Mouse (Mus musculus) embryonic facial prominence, embryonic 10.5 days (tissue): Measurements from ENCODE around the gene 4930404N11Rik. TPM values are rescaled to one million over a fixed set of nuclear protein-coding genes. Genes with fewer than 3 reads are reported as not detected.
A peak's percentile ranks its signal among the peaks of the same experiment; 100 is the strongest.

Experiments used
- DNase-seq: peaks from one replicate; pipeline ENCODE4 v3.0.0-alpha.2; 2017; ENCODE audit warnings: low spot score
- H3K27ac ChIP-seq: fragments of 300-500 bp; sonication (generic); replicated peaks from 2 replicates; pipeline ENCODE4 v1.5.1; 2016; ENCODE audit warnings: mild to moderate bottlenecking
- H3K27me3 ChIP-seq: fragments of 300-500 bp; sonication (generic); replicated peaks from 2 replicates; pipeline ENCODE4 v1.6.1; 2016; ENCODE audit warnings: low read depth, mild to moderate bottlenecking; ENCODE audit not compliant: poor library complexity, severe bottlenecking
- H3K36me3 ChIP-seq: fragments of 300-500 bp; sonication (generic); replicated peaks from 2 replicates; pipeline ENCODE4 v1.6.1; 2016; ENCODE audit warnings: mild to moderate bottlenecking, moderate library complexity
- H3K4me1 ChIP-seq: fragments of 300-500 bp; sonication (generic); 2 replicates; pipeline ENCODE4 v1.6.1; 2016
- H3K4me3 ChIP-seq: fragments of 300-500 bp; sonication (generic); 2 replicates; pipeline ENCODE4 v1.5.1; 2016; ENCODE audit warnings: mild to moderate bottlenecking, moderate library complexity
- H3K9me3 ChIP-seq: fragments of 300-500 bp; sonication (generic); 2 replicates; pipeline ENCODE4 v1.6.1; 2016; ENCODE audit warnings: mild to moderate bottlenecking
- WGBS: fragments of 180-500 bp; shearing (Covaris S2); methylation state at CpG from one replicate; pipeline ENCODE4 v1.1.7; 2016; 5-methylcytosine and 5-hydroxymethylcytosine counted together
- polyA plus RNA-seq: library from polyadenylated mRNA; unstranded; fragments of >200 nt; fragmentation: Nextera tagmentation; extraction: Ambion mirVana; gene quantifications from 2 replicates; pipeline ENCODE4 v1.2.1, GENCODE M21; 2016

The 4930404N11Rik gene
- polyA plus RNA-seq, 1 experiment from 2014 or later = 0.76 TPM

GRCm38 (mm10) chr10:81399798-81400308, 34.2 kb upstream of the 4930404N11Rik start:
- H3K36me3 ChIP-seq = peaks cover 20% of the 10 kb centered on the region
- peak overlapping the region; percentile 92 for H3K27ac ChIP-seq
- no peaks in the 10 kb centered on the region for H3K9me3 ChIP-seq
- DNase-seq = no peak
- peak overlapping the region; percentile 42 for H3K4me3 ChIP-seq
- 82% methylated on average over 18 of the region's 18 CpGs for WGBS
- peaks cover 66% of the 10 kb centered on the region for H3K4me1 ChIP-seq
- peaks cover 78% of the 10 kb centered on the region for H3K27me3 ChIP-seq

GRCm38 (mm10) chr10:81399296-81399695, 33.7 kb upstream of the 4930404N11Rik start:
- no peak for DNase-seq
- Histone ChIP-seq H3K4me3 (no peak overlapping the region), H3K27ac (peak overlapping the region; percentile 92), H3K4me1 (peaks cover 61% of the 10 kb centered on the region), H3K36me3 (peaks cover 15% of the 10 kb centered on the region), H3K27me3 (peaks cover 72% of the 10 kb centered on the region), H3K9me3 (no peaks in the 10 kb centered on the region)
- 54% methylated on average over 5 of the region's 5 CpGs for WGBS

- Histone ChIP-seq H3K36me3 (peaks cover 17% of the 10 kb centered on the region), H3K4me1 (peaks cover 54% of the 10 kb centered on the region), H3K27me3 (peaks cover 55% of the 10 kb centered on the region), H3K27ac (no peak overlapping the region), H3K9me3 (no peaks in the 10 kb centered on the region), H3K4me3 (no peak overlapping the region)
- DNase-seq = no peak
- 59% methylated on average over 5 of the region's 5 CpGs for whole genome bisulfite sequencing
These were observed 31.1 kb upstream of the 4930404N11Rik start for GRCm38 (mm10) chr10:81396749-81397148.

GRCm38 (mm10) chr10:81395865-81396264, 30.2 kb upstream of the 4930404N11Rik start:
- WGBS = 90% methylated on average over 4 of the region's 4 CpGs
- H3K4me1 ChIP-seq = peaks cover 46% of the 10 kb centered on the region
- no peaks in the 10 kb centered on the region for H3K9me3 ChIP-seq
- H3K27ac ChIP-seq = no peak overlapping the region; the same call in 1 of the 2 replicates
- H3K36me3 ChIP-seq = peaks cover 23% of the 10 kb centered on the region
- H3K4me3 ChIP-seq = no peak overlapping the region
- DNase-seq = no peak
- H3K27me3 ChIP-seq = peaks cover 46% of the 10 kb centered on the region

- H3K9me3 ChIP-seq = no peaks in the 10 kb centered on the region
- H3K27me3 ChIP-seq = peaks cover 39% of the 10 kb centered on the region
- peak; percentile 82 for DNase-seq
- H3K27ac ChIP-seq = no peak overlapping the region
- WGBS = 14% methylated on average over 5 of the region's 5 CpGs
- peaks cover 25% of the 10 kb centered on the region for H3K36me3 ChIP-seq
- peaks cover 38% of the 10 kb centered on the region for H3K4me1 ChIP-seq
- H3K4me3 ChIP-seq = no peak overlapping the region
These were observed 29.5 kb upstream of the 4930404N11Rik start for GRCm38 (mm10) chr10:81395127-81395526.

GRCm38 (mm10) chr10:81393456-81394063, 27.9 kb upstream of the 4930404N11Rik start:
- Histone ChIP-seq H3K4me3 (peak overlapping the region; percentile 53), H3K27me3 (peaks cover 28% of the 10 kb centered on the region), H3K9me3 (no peaks in the 10 kb centered on the region), H3K27ac (peak overlapping the region; percentile 68), H3K36me3 (peaks cover 20% of the 10 kb centered on the region), H3K4me1 (peaks cover 39% of the 10 kb centered on the region)
- no peak for DNase-seq
- WGBS = 5% methylated on average over 19 of the region's 19 CpGs

- Histone ChIP-seq H3K36me3 (peaks cover 28% of the 10 kb centered on the region), H3K27me3 (peaks cover 21% of the 10 kb centered on the region), H3K27ac (peak within 1 kb of the TSS; percentile 68), H3K4me3 (peak within 1 kb of the TSS; percentile 53), H3K9me3 (no peaks in the 10 kb centered on the region), H3K4me1 (peaks cover 39% of the 10 kb centered on the region)
- 64% methylated on average over 14 of the region's 14 CpGs for WGBS
- no peak for DNase-seq
These were observed 27.2 kb upstream of the 4930404N11Rik start, which contains the start of gene Smim24 for GRCm38 (mm10) chr10:81392781-81393185. TSS of gene Smim24 (plus strand) at chr10:81393051.

- 94% methylated on average over 6 of the region's 6 CpGs for WGBS
- peak overlapping the region; percentile 2; the same call in 1 of the 2 replicates for H3K4me3 ChIP-seq
These were observed 26.7 kb upstream of the 4930404N11Rik start for GRCm38 (mm10) chr10:81392270-81392669.

GRCm38 (mm10) chr10:81390678-81390965, 25.0 kb upstream of the 4930404N11Rik start:
- no peak overlapping the region for H3K27ac ChIP-seq

More at GRCm38 (mm10) chr10:81392270-81392669, 26.7 kb upstream of the 4930404N11Rik start:
- DNase-seq = no peak
- H3K4me1 ChIP-seq = peaks cover 36% of the 10 kb centered on the region
- no peaks in the 10 kb centered on the region for H3K9me3 ChIP-seq
- H3K27ac ChIP-seq = peak overlapping the region; percentile 68; the same call in 1 of the 2 replicates
- H3K36me3 ChIP-seq = peaks cover 33% of the 10 kb centered on the region
- peaks cover 16% of the 10 kb centered on the region; the same call in 1 of the 2 replicates for H3K27me3 ChIP-seq

GRCm38 (mm10) chr10:81389801-81390677, 24.4 kb upstream of the 4930404N11Rik start:
- peak; percentile 79 for DNase-seq
- Histone ChIP-seq H3K36me3 (peaks cover 51% of the 10 kb centered on the region), H3K9me3 (no peaks in the 10 kb centered on the region), H3K27me3 (0 out of 2 replicates have a peak, but pooled peaks cover 8% of the 10 kb centered on the region), H3K4me1 (peaks cover 41% of the 10 kb centered on the region), H3K27ac (peak overlapping the region; percentile 49; the same call in 1 of the 2 replicates), H3K4me3 (no peak overlapping the region)
- 61% methylated on average over 23 of the region's 23 CpGs for WGBS

More at GRCm38 (mm10) chr10:81390678-81390965, 25.0 kb upstream of the 4930404N11Rik start:
- Histone ChIP-seq H3K9me3 (no peaks in the 10 kb centered on the region), H3K36me3 (peaks cover 50% of the 10 kb centered on the region), H3K27me3 (0 out of 2 replicates have a peak, but pooled peaks cover 8% of the 10 kb centered on the region), H3K4me3 (no peak overlapping the region), H3K4me1 (peaks cover 36% of the 10 kb centered on the region)
- DNase-seq = no peak
- WGBS = 88% methylated on average over 13 of the region's 13 CpGs

- 60% methylated on average over 3 of the region's 3 CpGs for WGBS
- no peak for DNase-seq
- H3K4me3 ChIP-seq = no peak overlapping the region
- H3K4me1 ChIP-seq = peaks cover 46% of the 10 kb centered on the region
- H3K27me3 ChIP-seq = 0 out of 2 replicates have a peak, but pooled peaks cover 8% of the 10 kb centered on the region
- no peaks in the 10 kb centered on the region for H3K9me3 ChIP-seq
- peak overlapping the region; percentile 36; the same call in 1 of the 2 replicates for H3K27ac ChIP-seq
- H3K36me3 ChIP-seq = peaks cover 51% of the 10 kb centered on the region
These were observed 23.8 kb upstream of the 4930404N11Rik start for GRCm38 (mm10) chr10:81389373-81389772.

GRCm38 (mm10) chr10:81388505-81389055, 23.0 kb upstream of the 4930404N11Rik start, which contains the start of gene Gm48552:
TSS of gene Gm48552 (plus strand) at chr10:81389005.
- H3K27me3 ChIP-seq = 0 out of 2 replicates have a peak, but pooled peaks cover 3% of the 10 kb centered on the region
- peak within 1 kb of the TSS; percentile 49; the same call in 1 of the 2 replicates for H3K27ac ChIP-seq
- 90% methylated on average over 5 of the region's 5 CpGs for WGBS
- peaks cover 51% of the 10 kb centered on the region for H3K36me3 ChIP-seq
- no peak within 1 kb of the TSS for H3K4me3 ChIP-seq
- H3K9me3 ChIP-seq = no peaks in the 10 kb centered on the region
- DNase-seq = no peak
- peaks cover 39% of the 10 kb centered on the region for H3K4me1 ChIP-seq
